Mouse (Mus musculus) gastrocnemius, adult 2 months (tissue): ENCODE results near the gene Dgkd. TPM values are rescaled to one million over a fixed set of nuclear protein-coding genes. Genes with fewer than 3 reads are reported as not detected.

Experiments used
- DNase-seq: peaks from one replicate; pipeline ENCODE4 v3.0.0; 2022
- H3K27ac ChIP-seq: fragments of 200-600 bp; 2 replicates; pipeline ENCODE4 v1.8.1; 2022; ENCODE audit warnings: mild to moderate bottlenecking
- H3K4me3 ChIP-seq: fragments of 200-600 bp; 2 replicates; pipeline ENCODE4 v1.8.1; 2022; ENCODE audit warnings: mild to moderate bottlenecking, moderate library complexity
- CTCF ChIP-seq: fragments of 200-600 bp; IDR thresholded peaks from 2 replicates; pipeline ENCODE4 v1.8.1; 2022; ENCODE audit warnings: antibody characterized with exemption, mild to moderate bottlenecking, moderate library complexity
- intact Hi-C: fragments of 180-260 bp; cut with DNase I; formaldehyde crosslinking; loops from one replicate; pipeline ENCODE4 v1.15.1; 2025
- total RNA-seq, 2 experiments: library from RNA; stranded (reverse); gene quantifications; 2 replicates each; pipeline ENCODE4 v1.2.3; 2021

Gene Dgkd
- total RNA-seq, 2 experiments from 2014 or later: 31.3 to 32.9 TPM

- H3K4me3 ChIP-seq: peak overlapping the region; percentile 96
- peak; percentile 45 for DNase-seq
- no peak for TF ChIP-seq CTCF
- intact Hi-C loops: loop anchor here (5.0 kb wide), 2 partner anchors 44 to 69 kb away; no protein-coding TSS in a partner anchor
- H3K27ac ChIP-seq: peak overlapping the region; percentile 94
Measured at GRCm38 (mm10) chr1:87853601-87854361, 694 bp downstream of the Dgkd start.

DNA sequence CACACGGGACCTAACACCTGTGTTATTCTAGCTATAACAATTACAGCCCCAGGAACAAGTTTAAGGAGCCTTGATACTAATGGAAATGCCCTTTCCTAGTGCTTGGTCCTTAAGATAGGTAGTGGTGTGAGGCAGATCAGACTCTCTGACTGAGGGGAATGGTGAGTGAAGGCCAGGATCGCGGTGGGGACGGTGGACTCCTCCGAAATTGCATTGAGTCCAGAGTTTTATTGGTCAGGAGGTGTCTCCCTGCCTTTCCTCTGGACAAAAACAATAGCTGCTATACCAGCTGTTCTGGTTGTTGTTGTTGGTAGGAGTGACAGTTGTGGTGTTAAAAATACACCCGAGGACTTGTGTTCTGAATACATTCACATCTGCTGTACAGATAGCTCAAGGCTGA is 1.3 kb downstream of the Dgkd start:
- TF ChIP-seq CTCF: no peak
- intact Hi-C loops: loop anchor here (5.0 kb wide), 2 partner anchors 43 to 68 kb away; no protein-coding TSS in a partner anchor
- H3K27ac ChIP-seq: peak overlapping the region; percentile 94
- peak overlapping the region; percentile 96 for H3K4me3 ChIP-seq
- no peak for DNase-seq

DNA sequence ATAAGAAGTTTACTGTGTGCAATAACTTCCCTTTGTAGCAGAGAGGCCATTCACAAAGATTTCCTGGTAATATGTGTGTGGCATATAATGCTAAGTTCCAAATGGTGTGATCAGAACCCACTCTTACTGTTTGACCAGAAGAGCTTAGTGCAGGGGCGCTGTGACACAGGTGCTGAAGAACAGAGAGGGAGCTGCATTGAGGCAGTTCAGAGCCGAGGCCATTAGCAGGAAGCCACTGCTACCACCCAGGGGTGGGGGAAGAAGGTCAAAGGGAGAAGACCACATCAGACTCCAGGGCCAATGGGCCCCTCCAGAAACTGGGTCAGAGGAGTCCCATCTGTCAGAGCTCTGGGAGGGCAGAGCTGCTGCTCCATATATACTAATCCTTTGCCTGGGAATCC is 1.8 kb downstream of the Dgkd start:
- intact Hi-C loops: loop anchor here (5.0 kb wide), 2 partner anchors 42 to 67 kb away; no protein-coding TSS in a partner anchor
- peak overlapping the region; percentile 94 for H3K27ac ChIP-seq
- DNase-seq: no peak
- peak overlapping the region; percentile 96 for H3K4me3 ChIP-seq
- no peak for TF ChIP-seq CTCF

DNA sequence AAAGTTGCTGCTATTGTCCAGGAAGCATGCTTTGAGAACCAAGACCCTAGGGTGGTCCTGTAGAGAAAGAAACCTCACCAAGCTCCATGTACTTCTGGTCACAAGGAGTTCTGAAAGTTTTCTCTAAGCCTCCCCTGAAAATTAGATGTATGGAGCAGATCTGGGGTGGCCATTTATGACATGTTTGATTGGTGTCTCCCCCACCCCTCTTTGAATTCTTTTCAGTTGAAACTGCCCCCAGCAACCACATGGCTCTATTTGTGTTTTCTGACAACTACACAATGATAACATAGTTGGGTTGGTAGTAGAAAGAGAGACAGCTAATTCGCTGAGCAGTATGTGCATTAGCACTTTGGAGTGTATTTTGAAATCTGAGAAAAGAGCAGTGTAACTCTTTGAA is 2.4 kb downstream of the Dgkd start:
- TF ChIP-seq CTCF: no peak
- no peak for DNase-seq
- intact Hi-C loops: no loop called here
- Histone ChIP-seq H3K27ac (peak overlapping the region; percentile 94), H3K4me3 (no peak overlapping the region)

DNA sequence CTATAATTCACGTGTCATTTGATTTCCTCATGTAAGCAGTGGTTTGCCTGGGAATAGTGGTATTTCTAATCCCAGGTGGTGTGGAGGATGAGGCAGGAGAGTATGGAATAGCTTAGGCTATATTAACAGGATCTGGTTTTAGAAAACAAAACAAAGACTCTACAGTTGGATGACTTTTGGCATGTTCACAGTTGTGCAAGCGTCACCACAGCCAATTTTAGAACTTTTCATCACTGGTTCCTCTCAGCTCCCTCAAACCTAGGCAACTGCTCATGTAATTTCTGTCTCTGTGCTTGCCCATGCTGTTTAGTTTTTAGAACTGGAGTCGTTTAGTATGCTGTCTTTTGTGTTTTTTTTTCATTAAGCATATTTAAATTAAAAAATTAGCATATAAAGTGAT is 3.7 kb downstream of the Dgkd start:
- DNase-seq: peak; percentile 30
- peak overlapping the region; percentile 56 for H3K27ac ChIP-seq
- TF ChIP-seq CTCF: no peak
- intact Hi-C loops: no loop called here
- H3K4me3 ChIP-seq: no peak overlapping the region

GRCm38 (mm10) chr1:87858031-87858430 is 4.9 kb downstream of the Dgkd start:
- H3K27ac ChIP-seq: no peak overlapping the region
- DNase-seq: no peak
- intact Hi-C loops: no loop called here
- H3K4me3 ChIP-seq: no peak overlapping the region
- TF ChIP-seq CTCF: no peak

DNA sequence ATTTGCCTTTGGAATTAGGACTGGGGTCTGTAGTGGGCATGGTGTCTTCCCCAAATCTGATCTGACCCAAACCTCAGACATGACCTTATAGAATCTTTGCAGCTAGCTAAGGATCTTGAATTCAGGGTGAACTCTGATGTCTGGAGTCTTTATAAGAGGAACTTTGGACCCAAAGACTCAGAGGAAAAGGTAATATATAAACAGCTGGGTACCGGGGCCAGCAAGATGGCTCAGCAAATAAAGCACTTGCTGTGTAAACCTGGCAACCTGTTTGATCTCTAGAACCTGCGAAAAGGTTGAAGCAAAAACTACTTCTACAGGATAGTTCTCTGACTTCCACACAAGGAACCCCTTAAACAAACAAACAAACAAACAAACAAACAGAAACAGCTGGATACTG is 5.4 kb downstream of the Dgkd start:
- Histone ChIP-seq H3K4me3 (no peak overlapping the region), H3K27ac (no peak overlapping the region)
- no peak for TF ChIP-seq CTCF
- intact Hi-C loops: no loop called here
- DNase-seq: no peak

GRCm38 (mm10) chr1:87863602-87864001 is 10.5 kb downstream of the Dgkd start:
- intact Hi-C loops: no loop called here
- H3K27ac ChIP-seq: no peak overlapping the region
- DNase-seq: no peak
- H3K4me3 ChIP-seq: no peak overlapping the region
- TF ChIP-seq CTCF: no peak

GRCm38 (mm10) chr1:87864889-87865288 is 11.8 kb downstream of the Dgkd start:
- intact Hi-C loops: no loop called here
- no peak for TF ChIP-seq CTCF
- H3K4me3 ChIP-seq: no peak overlapping the region
- DNase-seq: no peak
- no peak overlapping the region for H3K27ac ChIP-seq

- Histone ChIP-seq H3K27ac (peak overlapping the region; percentile 38), H3K4me3 (no peak overlapping the region)
- DNase-seq: no peak
- intact Hi-C loops: no loop called here
- no peak for TF ChIP-seq CTCF
Measured at GRCm38 (mm10) chr1:87866672-87867071, 13.6 kb downstream of the Dgkd start.

DNA sequence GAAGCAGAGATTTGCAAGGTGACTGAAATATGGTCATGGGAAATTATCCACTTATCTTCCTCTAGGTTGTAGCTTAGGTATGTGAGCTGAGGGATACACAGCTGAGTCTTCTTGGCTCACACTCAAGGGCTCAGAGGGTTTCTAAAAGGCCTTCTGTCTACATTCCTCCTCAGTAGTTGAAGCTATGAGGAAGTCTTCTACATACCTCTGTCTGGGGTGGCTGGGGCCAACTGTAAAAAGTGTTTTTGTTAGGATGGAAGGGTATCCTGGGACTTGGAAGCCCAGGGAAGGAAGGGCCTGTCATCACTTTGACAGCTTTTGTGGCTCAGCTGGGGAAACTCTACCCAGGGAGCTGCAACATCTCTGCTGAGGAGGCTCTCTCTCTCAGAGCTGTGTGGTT is 18.5 kb downstream of the Dgkd start:
- no peak overlapping the region for H3K4me3 ChIP-seq
- peak overlapping the region; percentile 12 for H3K27ac ChIP-seq
- TF ChIP-seq CTCF: no peak
- DNase-seq: no peak
- intact Hi-C loops: no loop called here

DNA sequence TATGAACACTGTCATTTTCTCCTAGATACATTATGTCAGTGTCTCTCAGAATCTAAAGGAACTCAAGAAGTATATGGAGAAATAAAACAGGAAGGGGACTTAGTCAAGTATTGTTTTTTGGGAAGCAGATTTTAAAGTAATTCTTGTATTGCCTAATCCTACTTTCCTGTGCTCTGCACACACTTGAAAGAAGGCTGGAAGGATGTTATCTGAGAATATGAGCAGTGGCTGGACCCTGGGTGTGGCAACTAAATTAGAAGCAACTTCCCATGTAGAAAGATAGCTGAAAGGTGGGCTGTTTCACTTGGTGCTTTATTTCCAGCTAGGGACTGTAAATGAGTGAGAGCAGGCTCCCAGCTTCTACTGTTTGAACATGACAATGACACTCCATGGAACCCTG is 20.0 kb downstream of the Dgkd start:
- no peak overlapping the region for H3K4me3 ChIP-seq
- TF ChIP-seq CTCF: no peak
- intact Hi-C loops: no loop called here
- no peak for DNase-seq
- peak overlapping the region; percentile 56 for H3K27ac ChIP-seq

DNA sequence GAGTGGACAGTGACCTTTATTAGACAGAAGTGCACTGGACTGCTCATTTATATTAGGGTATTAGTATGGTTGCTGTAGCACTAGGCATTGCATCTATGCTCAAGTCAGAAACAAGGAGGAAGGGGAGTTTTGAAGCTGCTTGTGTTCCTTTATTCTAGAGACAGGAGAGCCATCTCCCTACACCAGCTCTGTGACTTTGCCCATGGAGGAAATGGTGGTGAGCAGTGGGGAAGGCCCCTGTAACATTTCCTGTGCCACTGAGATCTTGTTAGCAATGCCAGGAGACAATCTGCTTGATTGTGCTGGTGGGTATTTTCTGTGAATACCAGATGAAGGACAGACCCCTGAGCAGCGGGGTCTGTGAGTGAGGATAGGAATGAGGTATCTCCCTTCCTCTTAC is 23.0 kb downstream of the Dgkd start:
- TF ChIP-seq CTCF: no peak
- intact Hi-C loops: no loop called here
- no peak for DNase-seq
- H3K4me3 ChIP-seq: no peak overlapping the region
- H3K27ac ChIP-seq: no peak overlapping the region
